ENCODE assay signal across 8 mouse cellular contexts in genomic region chr19:31971998-31972397, GRCm38 (mm10).
DNase-seq lines count a peak whose midpoint lies in the region; ATAC-seq and TF ChIP-seq lines count a peak whose summit lies in the region.

No protein-coding gene starts in this region.

- H3K9me3 ChIP-seq in forebrain, embryonic 10.5 days = no peaks in the 10 kb centered on the region
- H3K9me3 ChIP-seq in neural tube, embryonic 15.5 days (replicated peaks) = no peaks in the 10 kb centered on the region

- intact Hi-C loops in heart, postnatal 10 days (cut with DNase I) = loop anchor here (5.0 to 10.0 kb wide), 7 partner anchors 55 to 720 kb away; partner anchors contain the start of genes Minpp1, Papss2 and Sgms1

- no peaks in the 10 kb centered on the region for H3K4me1 ChIP-seq in forebrain, embryonic 10.5 days
- H3K4me1 ChIP-seq in neural tube, embryonic 15.5 days = no peaks in the 10 kb centered on the region

- H3K36me3 ChIP-seq in forebrain, embryonic 10.5 days (replicated peaks) = no peaks in the 10 kb centered on the region
- no peaks in the 10 kb centered on the region for H3K36me3 ChIP-seq in neural tube, embryonic 15.5 days

- peaks cover 12% of the 10 kb centered on the region; the same call in 1 of the 2 replicates for H3K27me3 ChIP-seq in forebrain, embryonic 10.5 days (ENCODE audit: poor library complexity, severe bottlenecking)
- H3K27me3 ChIP-seq in neural tube, embryonic 15.5 days (replicated peaks) = 0 out of 2 replicates have a peak, but pooled peaks cover 2% of the 10 kb centered on the region

- ATAC-seq in neural tube, embryonic 15.5 days (ENCODE audit: low FRiP score) = peak; percentile 90

- no peak overlapping the region for H3K4me3 ChIP-seq in forebrain, embryonic 10.5 days
- H3K4me3 ChIP-seq in neural tube, embryonic 15.5 days (replicated peaks) = no peak overlapping the region

- peak; percentile 95 for TF ChIP-seq CTCF in brain, embryonic 14.5 days (IDR thresholded peaks at IDR 0.05; ENCODE audit: borderline replicate concordance, extremely low read depth, insufficient read depth, insufficient read length)

- DNase-seq in CD8-positive naive resting alpha-beta T cell, adult 2 months (ENCODE audit: low read depth in 2 of 2, low spot score in 2 of 2) = peak; percentile 79 to 84
- DNase-seq in brain, embryonic 14.5 days (ENCODE audit: low read depth) = peak; percentile 88
- peak; percentile 75 for DNase-seq in forebrain, embryonic 10.5 days (ENCODE audit: extremely low spot score, low spot score)
- peak; percentile 82 to 92 for DNase-seq in heart, postnatal 10 days
- DNase-seq in kidney, postnatal 36 days = peak; percentile 65 to 91
- peak; percentile 58 to 60 for DNase-seq in lung, adult 18-20 months
- peak; percentile 90 for DNase-seq in testis, postnatal 10 days (ENCODE audit: low spot score)

- H3K27ac ChIP-seq in forebrain, embryonic 10.5 days = no peak overlapping the region
- H3K27ac ChIP-seq in neural tube, embryonic 15.5 days (replicated peaks) = no peak overlapping the region

- no peak overlapping the region for H3K9ac ChIP-seq in neural tube, embryonic 15.5 days (replicated peaks)

- 15% methylated on average over 6 of the region's 6 CpGs for WGBS in forebrain, embryonic 10.5 days
- 15% methylated on average over 6 of the region's 6 CpGs for WGBS in neural tube, embryonic 15.5 days

- H3K4me2 ChIP-seq in neural tube, embryonic 15.5 days = no peak overlapping the region

- TF ChIP-seq POLR2A in brain, embryonic 14.5 days (IDR thresholded peaks at IDR 0.05; ENCODE audit: borderline replicate concordance, extremely low read depth, insufficient read depth, insufficient read length, poor library complexity, severe bottlenecking) = no peak
